Mouse (Mus musculus): ENCODE measurements around the gene Prps1.
A peak's percentile ranks its signal among the peaks of the same experiment; 100 is the strongest.
"Not testable (repeated sequence)": the region's sequence is repeated elsewhere in the genome, so short reads cannot be mapped to it uniquely, and the experiment has no call there.

Prps1 gene

DNA sequence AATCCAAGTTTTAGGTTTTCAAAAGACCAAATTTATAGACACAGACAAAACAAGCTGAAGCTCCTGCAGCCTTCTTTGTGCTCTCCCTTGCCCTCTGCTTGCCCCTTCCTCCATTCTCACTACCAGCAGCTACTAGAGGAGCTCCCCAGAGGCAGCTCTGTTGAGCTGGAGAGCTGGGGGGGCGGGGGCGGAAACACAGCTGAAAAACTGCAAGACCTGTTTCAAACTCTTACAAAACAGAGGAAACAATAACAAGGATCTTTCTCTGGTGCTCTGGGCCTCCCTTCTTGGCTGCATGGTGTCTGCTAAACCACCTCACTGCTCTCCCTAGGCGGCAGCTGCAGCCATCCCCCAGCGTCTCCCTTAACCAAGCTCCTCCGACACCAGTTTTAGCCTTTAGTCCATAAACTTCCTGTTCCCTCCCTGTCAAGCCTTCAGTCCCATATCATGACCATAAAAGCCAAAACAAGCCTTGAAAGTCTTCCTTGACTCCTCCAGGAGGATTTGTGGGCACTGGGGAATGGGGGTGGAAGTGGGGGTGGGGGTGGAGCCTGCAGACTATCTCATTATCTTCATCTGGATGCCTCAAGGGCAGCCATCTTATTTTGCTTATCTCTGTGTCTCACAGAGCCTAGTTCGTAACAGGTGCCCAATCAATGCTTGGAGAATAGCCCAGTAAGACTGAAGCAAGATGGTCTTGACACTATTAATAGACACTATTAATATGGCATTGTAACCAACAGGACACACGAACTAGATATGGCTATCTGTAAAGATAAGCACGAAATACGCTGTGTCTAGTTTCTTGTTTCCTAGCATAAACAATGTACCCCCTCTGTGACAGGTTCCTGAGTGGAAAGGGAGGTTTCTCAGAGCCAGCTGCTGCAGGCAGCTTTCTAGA lies 45.2 kb downstream of the Prps1 start:
- no peak for DNase-seq

DNA sequence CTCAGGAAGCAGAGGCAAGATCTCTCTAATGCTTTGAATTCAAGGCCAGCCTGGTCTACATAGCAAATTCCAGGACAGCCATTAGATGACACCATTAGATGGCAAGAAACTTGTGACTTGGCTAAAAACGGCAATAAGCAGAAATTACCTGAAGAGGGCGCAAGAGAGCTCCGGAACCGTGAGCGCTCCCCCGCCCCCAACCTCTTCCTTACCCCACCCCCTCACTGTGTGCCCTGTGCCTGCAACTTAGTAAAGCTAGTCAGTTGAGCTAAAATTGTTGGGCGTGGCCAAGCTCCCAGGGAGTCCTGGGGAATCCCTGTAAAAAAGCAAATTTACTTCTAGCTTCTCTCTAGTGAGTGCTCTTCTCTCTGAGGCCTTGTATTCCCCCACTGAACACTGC lies 47.5 kb downstream of the Prps1 start:
- DNase-seq, result peak; percentile 55 to 76

DNA sequence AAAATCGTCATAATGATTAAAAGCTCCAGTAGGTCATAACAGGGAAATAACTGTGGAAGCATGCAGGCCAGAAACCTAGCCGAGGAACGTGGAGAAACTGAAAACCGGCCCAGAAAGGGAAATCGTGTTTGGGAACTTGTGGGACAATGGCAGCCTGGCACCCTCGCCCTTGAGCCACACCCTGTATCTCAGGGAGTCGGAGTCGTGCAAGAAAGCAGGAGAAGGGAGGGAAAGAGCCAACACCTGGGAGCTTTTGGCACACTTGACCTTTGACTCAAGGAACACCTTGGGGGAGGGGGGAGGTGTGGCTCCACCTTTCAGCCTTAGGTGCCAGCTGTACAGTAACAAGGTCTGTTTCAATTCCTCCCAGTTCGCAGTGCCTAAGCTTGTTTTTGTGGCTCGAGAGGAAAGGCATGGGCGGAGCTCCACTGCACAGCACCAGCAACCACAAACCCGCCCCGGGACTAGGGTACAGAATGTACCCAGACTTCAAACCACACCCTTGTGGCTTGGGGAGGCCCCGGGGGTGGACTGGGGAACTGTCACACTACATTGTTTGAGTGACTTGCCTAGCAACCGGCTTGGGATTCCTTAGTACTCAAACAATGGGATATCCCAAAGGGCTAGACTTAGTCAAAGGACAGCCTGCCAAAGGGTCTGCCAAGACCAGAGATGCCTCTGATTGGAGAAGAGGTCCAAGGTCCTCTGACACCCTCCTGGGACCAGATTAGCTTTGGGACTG lies 49.3 kb downstream of the Prps1 start:
- peak; percentile 85 to 93 for DNase-seq

DNA sequence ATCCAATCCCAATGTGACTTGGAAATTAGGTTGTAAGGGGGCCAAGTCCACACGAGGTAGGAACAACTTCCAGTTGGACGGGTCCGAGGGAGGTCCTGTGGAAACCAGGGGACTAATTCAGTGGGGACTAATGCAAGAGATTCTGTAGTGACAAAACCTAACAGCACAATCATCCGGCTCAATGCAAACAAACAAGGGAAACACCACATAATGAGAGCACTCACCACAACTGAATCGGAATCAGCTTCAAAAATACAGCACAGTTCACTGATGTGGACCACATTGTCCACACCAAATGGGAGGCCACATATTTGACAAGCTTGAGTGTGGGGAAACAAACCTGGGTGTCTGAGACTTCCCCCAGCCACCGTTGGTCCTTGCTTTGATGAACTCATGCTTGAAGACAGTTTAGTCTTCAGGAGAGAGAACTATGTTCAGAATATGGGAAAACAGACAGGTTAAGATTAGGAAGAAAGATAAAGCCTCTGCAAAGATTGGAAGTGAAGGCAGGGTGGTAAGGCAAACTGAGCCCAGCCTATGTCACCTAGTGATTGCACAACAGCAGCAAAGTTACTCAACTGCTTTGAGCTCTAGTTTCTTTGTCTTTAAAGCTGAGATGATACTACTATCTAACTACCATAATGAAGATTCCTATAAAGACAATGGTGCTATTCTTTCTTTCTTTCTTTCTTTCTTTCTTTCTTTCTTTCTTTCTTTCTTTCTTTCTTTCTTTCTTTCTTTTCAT lies 50.2 kb downstream of the Prps1 start:
- no peak for DNase-seq

DNA sequence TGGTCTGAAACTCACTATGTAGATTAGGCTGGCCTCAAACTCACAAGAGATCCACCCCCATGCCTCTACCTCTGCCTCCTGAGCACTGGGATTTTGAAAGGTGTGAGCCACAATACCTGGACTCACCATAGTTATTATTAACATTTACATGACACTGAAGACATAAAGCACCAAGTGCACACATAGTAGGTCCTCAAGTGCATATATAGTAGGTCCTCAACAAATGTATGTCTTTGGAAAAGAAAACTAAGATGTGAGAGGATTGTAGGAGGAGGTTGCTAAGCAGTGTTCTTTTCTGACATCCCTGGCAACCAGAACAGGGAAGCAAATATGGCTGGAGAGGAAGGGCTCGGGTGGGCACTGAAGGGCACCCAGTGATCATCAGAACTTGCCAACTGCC lies 51.0 kb downstream of the Prps1 start:
- DNase-seq, result no peak

DNA sequence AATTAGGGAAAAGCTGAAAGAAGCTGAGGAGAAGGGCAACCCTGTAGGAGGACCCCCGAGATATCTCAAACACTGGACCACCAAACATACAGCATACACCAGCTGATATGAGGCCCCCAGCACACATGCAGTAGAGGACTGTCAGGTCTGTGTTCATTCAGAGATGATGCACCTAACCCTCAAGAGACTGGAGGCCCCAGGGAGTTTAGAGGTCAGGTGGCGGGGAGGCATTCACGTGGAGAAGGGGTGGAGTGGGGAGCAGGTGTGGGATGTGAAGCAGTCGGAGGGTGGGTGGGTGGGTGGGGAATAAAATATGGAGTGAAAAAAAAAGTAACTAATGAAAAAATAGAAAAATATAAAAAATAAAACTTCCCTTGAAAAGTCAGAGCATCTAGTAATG lies 52.4 kb downstream of the Prps1 start:
- DNase-seq, result not testable (repeated sequence)

DNA sequence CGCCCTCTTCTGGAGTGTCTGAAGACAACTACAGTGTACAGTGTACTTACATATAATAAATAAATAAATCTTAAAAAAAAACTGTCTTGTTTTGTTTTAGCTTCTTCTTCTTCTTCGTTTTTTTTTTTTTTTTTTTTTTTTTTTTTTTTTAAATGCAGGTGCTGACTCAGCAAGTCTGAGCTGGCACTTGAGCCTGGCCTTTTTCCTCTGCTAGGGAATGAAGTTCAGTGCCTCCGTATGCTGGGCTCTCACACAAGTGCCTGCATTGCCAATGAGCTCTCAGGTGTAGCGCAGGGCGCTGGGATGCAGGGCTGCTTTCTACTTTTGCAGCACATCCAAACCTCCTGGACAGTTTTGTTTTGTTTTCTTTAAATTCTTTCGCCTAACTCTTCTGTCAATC lies 53.4 kb downstream of the Prps1 start:
- DNase-seq, result no peak

DNA sequence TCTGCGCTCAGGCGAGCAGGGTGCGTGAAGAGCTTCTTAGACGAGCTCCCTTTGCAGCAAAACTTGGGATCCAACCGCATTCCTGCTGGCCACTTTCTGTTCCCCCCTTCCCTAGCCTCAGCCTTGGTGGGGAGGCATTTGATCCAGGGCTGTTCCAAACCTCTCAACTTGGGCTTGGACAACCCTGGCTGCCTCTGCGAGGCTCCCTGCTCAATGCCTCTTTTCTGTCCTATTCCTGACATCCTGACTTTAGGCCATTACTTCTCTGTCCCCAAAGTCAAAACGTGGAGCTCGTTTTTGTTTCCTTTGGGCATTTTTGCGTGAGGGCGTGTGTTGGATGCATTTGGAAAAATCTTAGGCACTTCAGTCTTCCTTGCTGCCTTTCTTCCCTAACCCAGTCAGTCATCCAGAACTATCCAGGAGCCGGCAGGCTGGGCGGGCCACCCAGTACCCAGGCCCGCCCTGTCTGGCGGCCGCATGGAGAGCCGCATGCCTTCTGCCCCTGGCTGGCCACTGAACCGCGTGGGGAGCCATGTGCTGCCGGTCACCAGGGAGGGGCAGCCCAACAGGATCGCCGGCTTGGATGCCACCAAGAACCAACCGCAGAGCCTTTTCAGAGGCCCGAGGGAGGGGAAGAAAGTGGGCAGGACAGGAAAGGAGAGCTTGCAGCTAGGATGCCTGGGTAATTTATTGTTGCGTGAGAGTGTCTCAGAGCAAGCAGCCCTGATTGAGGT lies 54.5 kb downstream of the Prps1 start:
- peak in 1 of 2 experiments; percentile 26 for DNase-seq

DNA sequence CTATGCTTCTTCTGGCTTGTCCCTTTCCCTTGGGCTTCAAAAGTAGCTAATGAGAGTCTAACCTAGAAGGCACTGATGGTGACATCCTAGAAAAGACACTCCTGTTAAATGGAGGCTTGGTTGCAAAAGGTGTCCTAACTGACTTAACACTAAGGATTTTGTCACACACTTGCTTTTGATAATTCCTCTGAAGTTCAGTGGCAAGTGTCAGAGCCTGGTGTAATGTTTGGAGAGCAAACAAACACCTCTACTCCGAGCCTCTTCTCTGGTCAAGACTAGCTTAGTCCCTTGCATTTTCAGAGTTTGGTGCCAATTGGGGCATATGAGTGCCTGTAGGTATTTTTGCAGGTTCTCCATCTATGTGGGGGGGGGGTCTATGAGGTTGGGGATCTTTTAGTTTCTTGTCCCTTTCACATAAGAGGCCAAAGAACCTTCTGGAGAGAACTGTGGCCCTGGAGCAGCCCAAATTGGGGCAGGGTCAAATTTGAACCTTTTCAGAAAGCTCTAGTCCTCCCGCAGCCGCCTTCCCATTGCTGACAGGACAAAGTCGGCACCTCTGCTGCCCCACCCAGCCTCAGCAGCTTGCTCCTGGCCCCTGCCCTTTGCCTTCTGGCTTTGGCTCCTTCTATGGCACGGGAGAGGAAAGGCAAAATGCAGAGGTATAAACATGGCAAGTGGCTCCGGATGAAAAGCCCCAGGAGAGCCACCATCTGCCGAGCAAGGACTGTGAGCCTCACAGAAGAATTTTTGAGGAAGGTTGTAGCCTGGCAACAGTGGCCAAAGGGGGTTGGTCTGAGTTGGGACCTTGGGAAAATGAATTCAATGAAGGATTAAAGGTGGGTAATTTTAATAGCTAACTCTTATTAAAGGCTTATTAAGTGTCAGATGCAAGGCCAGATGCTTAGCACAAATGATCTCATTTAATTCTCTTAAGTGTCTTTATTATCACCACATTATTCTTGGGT lies 55.6 kb downstream of the Prps1 start:
- no peak for DNase-seq

DNA sequence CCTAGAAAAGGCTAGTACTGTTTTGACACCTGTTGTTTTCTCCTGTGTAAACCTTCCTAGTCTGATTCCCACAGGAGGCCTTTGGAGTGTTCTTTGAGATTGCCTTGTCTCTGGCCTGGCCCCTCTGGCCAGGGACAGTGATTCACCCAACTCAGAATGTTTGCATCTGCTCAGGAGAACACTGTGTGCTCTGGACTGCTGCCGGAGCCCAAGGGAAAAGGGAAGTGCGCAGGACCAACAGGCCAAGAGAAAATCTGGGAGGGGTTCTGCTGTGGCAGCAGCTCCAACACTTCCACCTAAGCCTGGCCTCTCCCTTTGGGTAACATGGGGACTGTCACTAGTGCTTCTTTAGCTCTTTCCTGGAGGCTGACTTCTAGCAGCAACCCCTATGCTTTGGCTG lies 57.0 kb downstream of the Prps1 start:
- no peak for DNase-seq

DNA sequence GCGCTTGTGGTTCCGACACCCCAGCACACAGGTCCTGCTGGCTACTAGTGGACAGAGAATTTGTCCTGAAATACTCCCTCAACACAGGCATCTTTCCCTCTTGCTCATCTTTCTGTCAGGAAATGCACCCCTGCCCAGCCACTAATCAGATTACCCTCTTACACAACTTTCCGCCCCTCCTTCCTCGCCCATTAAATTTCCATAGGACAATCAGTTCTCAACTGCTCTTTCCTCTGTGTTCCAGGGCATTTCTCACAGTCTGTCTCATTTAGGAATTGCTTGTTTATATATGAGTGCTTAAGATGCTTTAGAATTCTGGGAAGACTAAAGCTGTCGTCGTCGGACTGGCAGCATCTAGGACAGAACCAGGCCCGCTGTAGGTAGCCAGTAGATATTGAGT lies 61.9 kb downstream of the Prps1 start:
- DNase-seq, result no peak

DNA sequence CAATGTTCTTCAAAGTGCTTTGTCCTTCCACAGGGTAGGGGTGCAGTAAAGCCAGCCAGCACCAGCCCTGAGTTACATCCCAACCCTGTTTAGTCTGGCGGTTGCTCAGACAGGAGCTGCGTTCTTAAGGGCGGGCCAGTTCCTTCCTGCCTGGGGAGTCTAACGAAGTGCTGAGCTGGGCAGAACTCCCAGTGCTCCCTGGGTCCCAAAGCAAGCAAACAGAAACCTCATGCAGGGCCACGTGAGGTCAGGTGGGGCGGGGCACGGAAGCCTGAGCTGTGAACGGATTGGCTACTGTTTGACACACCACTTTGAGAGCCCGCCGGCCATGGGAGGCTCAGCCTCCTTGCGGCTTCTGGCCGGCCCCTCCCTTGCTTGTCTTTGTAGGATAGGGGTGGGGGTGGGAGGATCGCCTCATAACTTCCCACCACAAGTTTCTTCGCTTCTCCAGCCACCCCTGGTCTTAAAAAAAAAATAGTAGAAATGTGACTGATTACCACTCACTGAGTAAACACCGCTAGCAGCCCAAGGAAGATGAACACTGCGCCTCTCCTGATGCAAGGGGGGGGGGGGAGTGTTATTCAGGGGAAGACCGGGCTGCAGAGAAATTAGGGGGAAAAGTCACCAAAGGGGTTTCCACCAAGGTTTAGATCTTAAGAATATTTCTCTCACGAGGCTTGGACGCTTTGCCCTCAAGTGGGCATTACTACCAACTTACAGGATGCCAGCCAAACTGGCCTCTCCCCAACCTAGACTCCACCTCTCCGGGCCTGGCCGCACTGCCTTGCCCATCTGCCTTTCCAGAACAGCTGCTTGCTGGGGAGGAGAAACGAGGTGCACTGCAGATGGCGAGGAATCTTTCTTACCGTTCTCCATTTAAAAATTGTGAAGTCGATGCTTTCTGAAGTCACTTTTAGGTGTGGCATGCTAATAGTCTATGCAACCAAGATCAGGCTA lies 64.0 kb downstream of the Prps1 start:
- DNase-seq, result peak; percentile 80 to 90

DNA sequence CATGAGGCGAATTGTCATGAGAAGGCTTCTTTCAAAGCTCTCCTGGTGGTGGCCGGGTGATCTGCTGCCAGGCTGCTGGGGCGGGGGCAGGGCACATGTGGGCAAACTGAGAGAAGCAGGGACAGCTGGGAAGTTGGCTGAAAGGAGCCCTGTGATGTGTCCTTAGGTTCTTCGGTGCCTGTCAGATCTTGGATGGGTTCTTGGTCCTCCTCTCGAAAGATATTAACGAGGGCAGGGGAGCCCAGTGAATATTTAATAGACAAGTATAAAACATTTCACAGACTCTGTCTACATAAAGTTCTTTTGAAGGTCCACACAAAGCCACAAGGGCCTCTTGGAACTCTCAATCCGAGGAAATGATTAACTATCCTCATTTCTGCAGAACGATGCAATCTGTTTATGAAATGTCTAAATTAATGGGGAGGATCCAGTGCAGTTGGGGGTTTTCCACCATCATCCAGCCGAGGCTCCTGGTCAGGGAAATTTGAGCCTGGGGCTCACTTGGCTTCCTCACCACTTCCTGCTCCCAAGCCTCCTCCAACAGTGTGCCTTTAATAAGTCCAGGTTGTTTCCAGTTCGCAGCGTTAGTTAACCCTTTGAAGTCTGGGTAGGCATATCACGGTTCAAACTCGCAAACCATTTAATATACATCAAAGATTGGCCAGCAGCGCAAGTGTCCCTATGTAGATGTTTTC lies 65.8 kb downstream of the Prps1 start:
- no peak for DNase-seq

DNA sequence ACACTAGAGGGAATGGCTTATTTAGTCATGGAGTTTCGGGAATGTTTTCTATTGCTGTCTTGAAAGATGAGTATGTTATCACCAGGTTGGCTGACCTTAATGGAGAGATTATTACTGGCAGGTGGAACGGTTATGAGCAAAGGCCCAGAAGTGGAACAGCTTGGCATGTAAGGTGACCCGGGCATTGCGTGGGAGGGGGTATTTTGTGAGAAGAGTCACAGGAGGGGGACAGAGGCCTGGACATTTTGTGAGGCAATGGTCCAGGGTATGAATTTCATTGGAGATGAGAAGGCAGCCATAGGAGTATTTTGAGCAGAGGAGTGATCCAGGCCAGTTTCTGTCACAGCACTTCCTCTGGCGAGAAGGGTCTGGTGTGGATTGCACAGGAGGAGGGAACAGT lies 67.8 kb downstream of the Prps1 start:
- no peak for DNase-seq

All from thymus, adult 18-20 months (tissue).